Mouse (Mus musculus) limb, embryonic 14.5 days (tissue): ENCODE measurements at regions not wholly inside any gene's neighbourhood (a gene's known extent, or its start where the extent isn't known, plus 50 kb on each side); places are given as distances from the start of the nearest gene placed in this dataset.
A peak's percentile ranks its signal among the peaks of the same experiment; 100 is the strongest.

Source experiments
- ATAC-seq: fragments of 200-750 bp; cut with Nextera tagmentation; 2 replicates; pipeline ENCODE4 v1.8.0; 2017; ENCODE audit warnings: low read depth, moderate number of reproducible peaks, moderate TSS enrichment; ENCODE audit not compliant: low FRiP score
- DNase-seq: peaks from one replicate; pipeline ENCODE4 v3.0.0-alpha.2; 2015; ENCODE audit warnings: low spot score
- H3K27ac ChIP-seq: fragments of 300-500 bp; sonication (generic); replicated peaks from 2 replicates; pipeline ENCODE4 v1.5.1; 2014; ENCODE audit warnings: low read depth, mild to moderate bottlenecking, low read length, moderate library complexity, mixed read lengths
- H3K27me3 ChIP-seq: fragments of 300-500 bp; sonication (generic); 2 replicates; pipeline ENCODE4 v1.6.1; 2014; ENCODE audit warnings: low read length, mixed read lengths; ENCODE audit not compliant: control insufficient read depth, insufficient read depth
- H3K36me3 ChIP-seq: fragments of 300-500 bp; sonication (generic); 2 replicates; pipeline ENCODE4 v1.6.1; 2014; ENCODE audit warnings: mild to moderate bottlenecking, low read length, moderate library complexity, mixed read lengths; ENCODE audit not compliant: control insufficient read depth, insufficient read depth
- H3K4me1 ChIP-seq: fragments of 300-500 bp; sonication (generic); 2 replicates; pipeline ENCODE4 v1.6.1; 2014; ENCODE audit warnings: antibody characterized with exemption, low read length, mixed read lengths; ENCODE audit not compliant: control insufficient read depth, insufficient read depth
- H3K4me2 ChIP-seq: fragments of 300-500 bp; sonication (generic); replicated peaks from 2 replicates; pipeline ENCODE4 v1.6.1; 2014; ENCODE audit warnings: low read depth, mild to moderate bottlenecking, low read length, moderate library complexity; ENCODE audit not compliant: severe bottlenecking
- H3K4me3 ChIP-seq: fragments of 300-500 bp; sonication (generic); replicated peaks from 2 replicates; pipeline ENCODE4 v1.5.1; 2014; ENCODE audit warnings: low read length
- H3K9ac ChIP-seq: fragments of 300-500 bp; sonication (generic); 2 replicates; pipeline ENCODE4 v1.6.1; 2014; ENCODE audit warnings: mild to moderate bottlenecking, low read depth, low read length, moderate library complexity; ENCODE audit not compliant: severe bottlenecking
- H3K9me3 ChIP-seq: fragments of 300-500 bp; sonication (generic); 2 replicates; pipeline ENCODE4 v1.6.1; 2016; ENCODE audit warnings: low read length; ENCODE audit not compliant: control insufficient read depth
- POLR2A ChIP-seq: fragments of 200-500 bp; IDR thresholded peaks from 2 replicates; pipeline ENCODE4 v1.8.0; 2012; ENCODE audit warnings: inconsistent platforms, mild to moderate bottlenecking, moderate library complexity, borderline replicate concordance; ENCODE audit not compliant: insufficient read depth, insufficient read length; ENCODE audit errors: extremely low read depth
- WGBS: fragments of 180-500 bp; shearing (Covaris S2); extraction: QIAGEN DNeasy Blood & Tissue Kit; methylation state at CpG from one replicate; pipeline ENCODE4 v1.1.7; 2014; 5-methylcytosine and 5-hydroxymethylcytosine counted together

- H3K27me3 ChIP-seq = no peaks in the 10 kb centered on the region
- DNase-seq (peak; percentile 38), ATAC-seq (no peak)
- WGBS = 2% methylated on average over 14 of the region's 14 CpGs
- peaks cover 46% of the 10 kb centered on the region for H3K4me1 ChIP-seq
- no peaks in the 10 kb centered on the region for H3K9me3 ChIP-seq
- H3K4me2 ChIP-seq = peak overlapping the region; percentile 54
- H3K4me3 ChIP-seq = peak overlapping the region; percentile 22
- H3K9ac ChIP-seq = peak overlapping the region; percentile 49; the same call in 1 of the 2 replicates
- H3K36me3 ChIP-seq = no peaks in the 10 kb centered on the region
- TF ChIP-seq POLR2A = no peak
- peak overlapping the region; percentile 27 for H3K27ac ChIP-seq
Observed at GRCm38 (mm10) chr8:107824640-107825039, 117.8 kb upstream of the Zfhx3 start.

DNA sequence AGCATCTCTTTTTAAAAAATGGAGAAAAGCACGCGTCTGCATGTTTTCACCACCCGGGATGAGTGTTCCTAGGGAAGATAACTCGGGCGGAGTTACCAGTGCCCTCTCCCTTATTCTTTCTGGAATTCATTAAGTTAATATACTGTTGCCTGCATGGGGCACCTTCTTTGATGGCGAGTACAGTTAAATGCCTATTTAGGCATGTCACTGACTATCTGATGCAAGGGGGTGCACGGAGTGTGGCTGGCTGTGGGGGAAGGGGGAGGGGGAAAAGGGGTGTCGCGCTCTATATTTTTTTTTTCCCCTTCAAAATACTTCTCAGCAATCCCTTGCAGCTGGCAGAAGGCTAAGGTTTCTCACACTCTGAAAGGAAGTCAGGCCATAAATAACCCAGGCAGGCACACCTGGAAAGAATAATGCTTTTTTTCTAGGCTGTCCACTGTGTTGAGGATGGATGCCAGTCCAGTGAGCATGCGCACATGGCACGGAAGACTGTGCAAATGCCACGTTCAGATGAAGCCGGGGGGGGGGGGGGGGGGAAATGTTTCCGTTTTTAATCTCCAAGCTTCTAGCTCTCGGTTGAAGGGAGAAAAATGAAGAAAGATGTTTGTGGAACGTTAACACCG lies 114.8 kb upstream of the Zfhx3 start:
- H3K27me3 ChIP-seq = no peaks in the 10 kb centered on the region
- peaks cover 27% of the 10 kb centered on the region for H3K4me1 ChIP-seq
- H3K4me2 ChIP-seq = peak overlapping the region; percentile 33
- ATAC-seq (no peak), DNase-seq (peak; percentile 62)
- no peak overlapping the region for H3K9ac ChIP-seq
- WGBS = 15% methylated on average over 17 of the region's 17 CpGs
- peak overlapping the region; percentile 59 for H3K27ac ChIP-seq
- TF ChIP-seq POLR2A = no peak
- H3K9me3 ChIP-seq = no peaks in the 10 kb centered on the region
- H3K4me3 ChIP-seq = no peak overlapping the region
- no peaks in the 10 kb centered on the region for H3K36me3 ChIP-seq

GRCm38 (mm10) chr8:107828541-107828940 lies 113.9 kb upstream of the Zfhx3 start:
- TF ChIP-seq POLR2A = no peak
- Histone ChIP-seq H3K27ac (no peak overlapping the region; the same call in 1 of the 2 replicates), H3K4me2 (no peak overlapping the region), H3K4me3 (no peak overlapping the region), H3K9ac (no peak overlapping the region), H3K4me1 (peaks cover 27% of the 10 kb centered on the region), H3K36me3 (no peaks in the 10 kb centered on the region), H3K27me3 (no peaks in the 10 kb centered on the region), H3K9me3 (no peaks in the 10 kb centered on the region)
- ATAC-seq (no peak), DNase-seq (no peak)
- WGBS = 88% methylated on average over 5 of the region's 5 CpGs

DNA sequence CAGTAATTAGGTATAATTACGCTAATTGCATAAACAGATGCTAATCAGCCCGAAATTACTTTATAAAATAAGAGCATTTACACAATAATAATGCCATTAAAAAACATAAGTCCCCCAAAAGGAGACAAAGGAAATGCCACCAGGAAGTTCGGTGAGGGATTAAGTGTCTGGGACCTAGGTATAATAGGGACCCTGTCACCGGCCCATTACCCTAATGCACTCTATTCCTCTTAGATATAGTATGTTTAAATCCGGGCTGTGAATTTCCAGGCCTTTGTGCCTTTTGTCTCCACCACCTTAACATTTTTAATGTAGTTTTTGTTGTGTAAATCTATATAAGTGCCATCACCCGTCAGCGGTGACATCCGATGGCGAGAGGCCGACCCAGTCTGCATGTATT lies 109.0 kb upstream of the Zfhx3 start:
- Histone ChIP-seq H3K4me3 (no peak overlapping the region), H3K36me3 (no peaks in the 10 kb centered on the region), H3K9ac (no peak overlapping the region), H3K4me1 (no peaks in the 10 kb centered on the region), H3K27ac (no peak overlapping the region), H3K9me3 (no peaks in the 10 kb centered on the region), H3K4me2 (no peak overlapping the region), H3K27me3 (no peaks in the 10 kb centered on the region)
- 78% methylated on average over 10 of the region's 10 CpGs for WGBS
- DNase-seq (no peak), ATAC-seq (no peak)
- TF ChIP-seq POLR2A = no peak

DNA sequence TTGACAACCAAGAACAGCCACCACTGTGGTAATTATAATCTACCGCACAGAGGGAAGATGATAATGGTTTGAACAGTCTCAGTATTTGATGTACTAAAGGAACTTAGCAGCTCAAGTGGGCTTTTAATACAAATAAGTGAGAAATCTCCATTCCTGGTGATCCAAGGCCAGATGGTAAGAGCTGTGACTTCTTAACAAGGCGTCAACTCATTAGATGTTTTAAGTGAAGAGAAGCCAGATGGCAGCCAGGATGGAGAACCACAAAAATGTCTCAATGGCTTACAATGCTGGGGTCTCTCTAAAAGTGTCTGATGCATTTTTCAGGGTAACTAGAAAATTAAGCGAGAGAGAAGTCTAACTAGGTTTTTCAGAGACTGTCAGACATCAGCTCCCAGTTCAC lies 96.3 kb upstream of the Zfhx3 start:
- 46% methylated on average over 3 of the region's 3 CpGs for WGBS
- DNase-seq = no peak
- H3K4me1 ChIP-seq = peaks cover 2% of the 10 kb centered on the region
- no peak for TF ChIP-seq POLR2A
- no peak overlapping the region for H3K4me3 ChIP-seq
- H3K36me3 ChIP-seq = no peaks in the 10 kb centered on the region
- no peak overlapping the region for H3K4me2 ChIP-seq
- H3K27ac ChIP-seq = no peak overlapping the region
- no peak overlapping the region for H3K9ac ChIP-seq
- no peak for ATAC-seq
- no peaks in the 10 kb centered on the region for H3K27me3 ChIP-seq
- H3K9me3 ChIP-seq = no peaks in the 10 kb centered on the region
